In genomic region chr13:105300009-105300346, GRCm38 (mm10) we compare ENCODE assay signal across 14 mouse cellular contexts. TPM values are rescaled to one million over a fixed set of nuclear protein-coding genes. Genes with fewer than 3 reads are reported as not detected.
DNase-seq lines count a peak whose midpoint lies in the region; ATAC-seq lines count a peak whose summit lies in the region.
"Had no signal": no experiment of that assay in that cellular context is flagged by ENCODE, and none has a peak within 500 bp of the region (broad histone marks: within the 10 kb centered on the region; RNA-seq: fewer than 3 reads in every experiment).

No protein-coding gene starts in this region.

- H3K27ac ChIP-seq in heart, embryonic 10.5 days = no peak overlapping the region
- H3K27ac ChIP-seq in midbrain, embryonic 13.5 days = no peak overlapping the region
- H3K27ac ChIP-seq: hindbrain, embryonic 10.5 days; left cerebral cortex, adult 2 months; lung, embryonic 15.5 days had no signal

- no peaks in the 10 kb centered on the region for H3K36me3 ChIP-seq in heart, embryonic 10.5 days
- H3K36me3 ChIP-seq in midbrain, embryonic 13.5 days = no peaks in the 10 kb centered on the region
- H3K36me3 ChIP-seq: hindbrain, embryonic 10.5 days; lung, embryonic 15.5 days had no signal

- no peak overlapping the region for H3K4me2 ChIP-seq in midbrain, embryonic 13.5 days (replicated peaks)
- H3K4me2 ChIP-seq: lung, embryonic 15.5 days had no signal

- no peaks in the 10 kb centered on the region for H3K4me1 ChIP-seq in heart, embryonic 10.5 days
- no peaks in the 10 kb centered on the region for H3K4me1 ChIP-seq in midbrain, embryonic 13.5 days (replicated peaks)
- H3K4me1 ChIP-seq: hindbrain, embryonic 10.5 days; lung, embryonic 15.5 days had no signal

- no peak overlapping the region for H3K9ac ChIP-seq in midbrain, embryonic 13.5 days (replicated peaks)
- H3K9ac ChIP-seq: lung, embryonic 15.5 days had no signal

- H3K4me3 ChIP-seq in heart, embryonic 10.5 days = no peak overlapping the region
- no peak overlapping the region for H3K4me3 ChIP-seq in midbrain, embryonic 13.5 days (replicated peaks)
- H3K4me3 ChIP-seq: hindbrain, embryonic 10.5 days; left cerebral cortex, adult 2 months; lung, embryonic 15.5 days had no signal

- no peaks in the 10 kb centered on the region for H3K9me3 ChIP-seq in heart, embryonic 10.5 days
- H3K9me3 ChIP-seq in midbrain, embryonic 13.5 days = no peaks in the 10 kb centered on the region
- H3K9me3 ChIP-seq: hindbrain, embryonic 10.5 days; lung, embryonic 15.5 days had no signal

- ATAC-seq in midbrain, embryonic 13.5 days = no peak

- H3K27me3 ChIP-seq in heart, embryonic 10.5 days (ENCODE audit: insufficient read depth, poor library complexity, severe bottlenecking) = peaks cover 8% of the 10 kb centered on the region
- H3K27me3 ChIP-seq in midbrain, embryonic 13.5 days = no peaks in the 10 kb centered on the region
- H3K27me3 ChIP-seq: lung, embryonic 15.5 days had no signal

- peak; percentile 97 for DNase-seq in heart, adult 11 months
- DNase-seq in heart, embryonic 10.5 days (ENCODE audit: low spot score) = no peak
- peak; percentile 23 for DNase-seq in testis, postnatal 14 days (ENCODE audit: low spot score)
- no peak for DNase-seq in testis, postnatal 10 days (ENCODE audit: low spot score)
- DNase-seq in lung, postnatal 36 days = peak; percentile 57
- DNase-seq in thymus, postnatal 36 days = no peak
- DNase-seq in kidney, postnatal 36 days = no peak
- DNase-seq: cerebellum, adult 11 months; gastrocnemius, postnatal 25 days; kidney, adult 18-20 months had no signal

- WGBS in heart, embryonic 10.5 days = 75% methylated on average over 4 of the region's 4 CpGs
- WGBS in midbrain, embryonic 13.5 days = 79% methylated on average over 4 of the region's 4 CpGs

RNA-seq across cellular contexts. Expression of gene Rnf180, which starts 5.4 kb away (rescaled TPM):
- 1.5 and 3.2 TPM in 2 replicates for polyA plus RNA-seq in heart, embryonic 10.5 days (2016; fragmentation: Nextera tagmentation; extraction: Ambion mirVana)
- 19.7 and 22.5 TPM in 2 replicates for polyA plus RNA-seq in midbrain, embryonic 13.5 days (2015; fragmentation: Nextera tagmentation; extraction: Ambion mirVana)

Comparison
In these comparisons a context has a peak if more than half of its experiments do, and no peak if none do; other contexts are left out.
1. DNase-seq: peak in heart, adult 11 months (single experiment), testis, postnatal 14 days (single experiment) and lung, postnatal 36 days (single experiment); none in heart, embryonic 10.5 days (single experiment), testis, postnatal 10 days (single experiment), thymus, postnatal 36 days (0 of 2) and kidney, postnatal 36 days (0 of 2).